Mouse (Mus musculus) heart, postnatal 0 days (tissue): ENCODE results near the gene Gm9821.

Source experiments
- CTCF ChIP-seq: IDR thresholded peaks from 2 replicates; pipeline ENCODE4 v1.5.1; 2016; ENCODE audit warnings: antibody characterized with exemption, control low read depth, low read depth
- EP300 ChIP-seq: IDR thresholded peaks from 2 replicates; pipeline ENCODE4 v1.6.1; 2016; ENCODE audit warnings: antibody characterized with exemption, low read depth

- TF ChIP-seq CTCF = no peak
- peak; percentile 91 for TF ChIP-seq EP300
Observed at GRCm38 (mm10) chr2:91967962-91968361, 22.5 kb downstream of the Gm9821 start.
